Mouse (Mus musculus) megakaryocyte, adult 5-6 weeks (primary cell): ENCODE measurements around the gene Map2k6. TPM values are rescaled to one million over a fixed set of nuclear protein-coding genes. Genes with fewer than 3 reads are reported as not detected.
"Not testable (repeated sequence)": the region's sequence is repeated elsewhere in the genome, so short reads cannot be mapped to it uniquely, and the experiment has no call there.

Experiments used
- ATAC-seq: 2 replicates; pipeline ENCODE4 v1.8.0; 2016; ENCODE audit warnings: mild to moderate bottlenecking, inconsistent platforms; ENCODE audit not compliant: poor library complexity, severe bottlenecking
- total RNA-seq, 2 experiments: library from RNA; stranded (forward) in 1 of 2; stranded (reverse) in 1 of 2; fragments of 153-499, 151-499 nt in 1 of 2; fragments of 221-1000, 200-1000 nt in 1 of 2; gene quantifications; 2 replicates each; pipeline versions ENCODE4 v1.2.3 to v1.2.4; 2015 to 2017

The Map2k6 gene
- total RNA-seq (2015) (10.3 and 12.6 TPM in 2 replicates), total RNA-seq (2017) (14.8 and 16.0 TPM in 2 replicates)

DNA sequence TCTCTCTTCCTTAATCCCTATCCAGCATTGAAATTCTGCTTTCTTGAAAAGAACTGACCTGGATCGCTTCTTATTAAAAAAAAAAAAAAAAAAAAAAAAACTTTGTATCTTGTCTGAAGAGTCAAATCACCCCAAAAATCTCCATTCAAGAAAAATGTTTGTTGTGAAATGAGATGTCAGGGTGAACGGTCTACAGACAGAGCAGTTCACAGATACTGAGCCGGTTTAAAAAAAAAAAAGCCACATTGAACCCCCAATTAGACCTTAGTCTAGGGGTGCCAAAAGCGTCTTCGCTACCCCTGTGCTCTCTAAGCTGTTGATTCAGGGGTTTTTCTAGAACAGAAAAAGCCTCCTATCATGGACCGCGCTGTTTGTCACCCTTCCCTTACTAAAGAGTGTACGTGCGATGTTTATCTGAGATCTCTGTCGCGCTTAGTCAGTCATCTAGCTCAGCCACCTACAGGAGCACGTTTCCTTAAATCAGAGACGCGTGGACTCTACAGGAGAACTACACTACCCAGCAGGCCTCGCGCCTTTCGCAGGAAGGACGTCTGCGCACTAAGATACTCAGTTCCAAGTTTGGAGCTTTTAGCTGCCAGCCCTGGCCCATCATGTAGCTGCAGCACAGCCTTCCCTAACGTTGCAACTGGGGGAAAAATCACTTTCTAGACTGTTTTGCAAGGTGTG is at the start of gene Map2k6:
Gene Map2k6 (plus strand): TSS at position 570 of the 687 bp plus-strand sequence.
- ATAC-seq, result peak; percentile 93

DNA sequence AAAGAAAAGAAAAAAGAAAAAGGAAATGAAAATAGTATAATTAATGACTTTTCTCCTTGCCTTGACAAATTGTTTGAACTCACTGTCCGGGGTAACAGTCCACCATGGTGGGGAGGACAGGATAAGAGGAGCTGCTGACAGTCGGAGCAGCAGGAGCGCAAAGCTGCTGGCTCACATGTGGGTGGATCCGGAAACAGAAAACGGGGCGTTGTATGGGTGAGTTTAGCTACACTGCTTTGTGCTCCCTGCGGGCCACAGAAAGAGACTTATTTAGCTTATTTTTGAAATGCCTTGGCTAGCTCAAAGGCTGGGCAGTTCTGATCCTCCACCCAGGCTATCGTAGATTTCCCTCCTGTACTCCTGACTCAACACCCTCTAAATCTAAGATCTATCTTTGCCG is 44.7 kb upstream of the Map2k6 start:
- no peak for ATAC-seq

DNA sequence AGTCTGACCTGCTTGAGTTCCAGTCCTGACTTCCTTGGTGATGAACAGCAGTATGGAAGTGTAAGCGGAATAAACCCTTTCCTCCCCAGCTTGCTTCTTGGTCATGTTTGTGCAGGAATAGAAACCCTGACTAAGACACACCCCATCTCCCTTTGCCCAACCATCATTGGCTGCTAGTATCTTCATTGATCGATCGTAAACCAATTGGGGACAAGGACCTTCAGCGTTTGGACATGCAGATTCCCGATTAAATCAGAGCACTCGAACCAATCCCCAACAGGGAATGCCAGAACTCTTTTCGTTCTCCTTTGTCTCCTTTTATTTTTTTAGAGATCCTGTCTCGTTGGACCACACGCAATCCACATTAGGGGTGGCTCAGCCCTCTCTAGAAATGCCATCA is 43.8 kb upstream of the Map2k6 start:
- not testable (repeated sequence) for ATAC-seq

DNA sequence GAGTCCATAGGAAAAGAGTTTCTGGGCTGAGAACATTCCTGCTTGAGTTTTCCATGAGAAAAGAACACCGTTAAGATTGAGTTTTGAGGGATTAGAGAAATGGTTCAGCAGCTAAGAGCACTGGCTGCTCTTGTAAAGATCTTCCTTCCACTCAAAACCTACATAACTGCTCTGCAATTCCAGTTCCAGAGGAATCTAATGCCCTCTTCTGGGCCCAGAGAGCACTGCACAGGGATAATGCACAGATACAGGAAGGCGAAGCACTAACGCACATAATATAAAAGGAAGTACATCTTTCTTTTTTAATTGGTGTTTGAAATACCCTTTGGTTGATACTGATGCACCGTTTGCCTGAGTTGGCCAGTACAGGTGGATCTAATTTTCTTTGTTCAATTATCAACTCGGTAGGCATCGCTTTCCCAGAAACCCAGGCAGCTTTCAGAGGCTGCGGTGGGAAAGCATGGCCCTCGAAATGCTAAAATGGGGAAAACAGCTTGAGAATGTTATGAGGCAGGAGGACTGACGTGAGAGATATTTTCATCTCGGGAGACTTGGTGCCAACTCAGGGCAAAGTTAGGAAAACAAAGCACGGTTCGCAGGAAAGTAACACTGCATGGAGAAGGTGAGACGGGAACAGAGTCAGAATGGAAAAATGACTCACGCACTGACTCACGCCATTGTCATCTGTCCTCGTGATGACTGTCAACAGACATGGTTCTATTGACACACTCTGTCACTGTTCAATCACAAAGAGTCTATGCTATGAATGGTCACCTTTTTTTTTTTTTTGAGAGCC is 41.0 kb upstream of the Map2k6 start:
- ATAC-seq, result peak; percentile 87

DNA sequence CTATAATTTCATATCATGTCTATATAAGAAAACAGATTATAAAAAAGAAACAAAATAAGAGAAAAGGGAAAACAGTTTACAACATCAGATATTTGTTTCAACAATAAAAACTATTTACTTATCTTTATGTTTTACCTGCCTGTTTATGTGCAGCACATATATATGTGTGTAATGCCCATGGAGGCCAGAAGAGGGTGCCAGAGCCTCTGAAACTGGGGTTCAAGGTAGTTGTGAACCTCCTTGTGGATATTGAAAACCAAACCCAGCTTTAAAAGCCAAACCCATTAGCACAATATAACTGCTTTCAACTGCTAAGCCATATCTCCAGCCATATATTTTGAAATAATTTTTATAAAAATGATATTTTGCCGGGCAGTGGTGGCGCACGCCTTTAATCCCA is 33.9 kb upstream of the Map2k6 start:
- peak; percentile 91 for ATAC-seq

DNA sequence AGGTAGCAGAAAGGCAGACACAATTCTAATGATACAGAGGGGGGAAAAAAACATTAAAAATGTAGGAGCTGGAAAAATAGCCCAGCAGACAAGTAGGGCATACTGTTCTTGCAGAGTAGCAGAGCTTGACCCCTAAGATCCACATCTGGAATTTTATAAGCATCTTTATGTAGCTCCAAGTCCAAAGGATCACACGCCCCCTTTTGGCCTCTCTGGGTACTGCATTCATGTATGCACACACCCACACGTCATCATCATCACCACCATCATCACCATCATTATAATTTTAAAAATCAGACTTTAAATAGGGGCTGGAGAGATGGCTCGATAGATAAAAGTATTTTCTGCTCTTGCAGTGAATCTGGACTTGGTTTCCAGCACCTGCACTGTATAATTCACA is 32.0 kb upstream of the Map2k6 start:
- no peak for ATAC-seq

DNA sequence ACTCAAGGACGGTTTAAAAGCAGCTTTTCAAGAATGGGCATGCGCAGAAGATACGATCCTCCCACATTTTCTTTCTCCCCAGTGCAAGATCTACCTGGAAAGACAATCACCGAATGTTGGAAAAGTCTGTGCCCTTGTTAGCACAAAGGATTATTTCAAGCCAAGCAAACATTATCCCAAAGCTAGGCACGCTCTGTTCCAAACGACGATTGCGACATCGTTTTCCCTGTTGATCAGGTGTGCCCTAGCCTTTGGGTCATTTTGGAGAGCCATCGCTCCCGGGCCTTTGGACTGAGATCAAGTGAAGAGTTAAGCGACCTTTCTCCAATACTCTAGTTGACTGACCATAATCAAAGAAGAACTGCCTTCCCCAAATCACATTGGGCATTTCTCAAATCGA is 31.3 kb upstream of the Map2k6 start:
- no peak for ATAC-seq

DNA sequence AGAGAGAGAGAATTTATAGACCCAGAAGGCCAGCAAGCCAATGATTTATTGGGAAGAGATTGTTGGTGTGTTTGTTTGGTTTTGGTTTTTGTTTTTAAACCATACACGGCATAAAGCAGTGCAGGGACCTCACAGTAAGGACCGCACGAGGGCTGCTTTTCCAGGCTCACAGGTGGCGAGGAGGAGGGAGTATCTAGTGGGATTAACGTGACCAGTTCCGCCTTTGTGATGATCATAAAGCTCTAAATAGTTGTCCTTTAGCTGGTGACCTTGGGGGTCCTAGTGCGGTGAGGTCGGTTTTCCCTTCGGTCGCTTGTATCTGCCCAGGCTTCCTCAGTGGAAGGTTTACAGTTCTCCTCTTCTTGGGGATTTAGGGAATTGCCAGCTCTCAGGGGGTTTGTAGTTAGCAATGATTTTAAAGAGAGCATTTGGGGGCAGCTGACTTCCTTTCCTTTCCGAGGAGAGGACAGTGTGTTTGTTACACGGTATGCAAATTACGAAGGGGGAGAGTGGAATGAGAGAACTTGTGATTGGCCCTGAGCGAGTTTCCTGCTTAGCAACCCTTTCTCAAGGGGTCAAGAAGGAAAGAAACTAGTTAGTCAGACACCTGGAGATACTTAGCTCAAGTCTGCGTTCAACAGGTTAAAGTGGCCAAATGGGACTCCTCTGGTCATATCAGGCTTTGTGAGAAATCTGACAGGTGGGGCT is 29.5 kb upstream of the Map2k6 start:
- no peak for ATAC-seq

DNA sequence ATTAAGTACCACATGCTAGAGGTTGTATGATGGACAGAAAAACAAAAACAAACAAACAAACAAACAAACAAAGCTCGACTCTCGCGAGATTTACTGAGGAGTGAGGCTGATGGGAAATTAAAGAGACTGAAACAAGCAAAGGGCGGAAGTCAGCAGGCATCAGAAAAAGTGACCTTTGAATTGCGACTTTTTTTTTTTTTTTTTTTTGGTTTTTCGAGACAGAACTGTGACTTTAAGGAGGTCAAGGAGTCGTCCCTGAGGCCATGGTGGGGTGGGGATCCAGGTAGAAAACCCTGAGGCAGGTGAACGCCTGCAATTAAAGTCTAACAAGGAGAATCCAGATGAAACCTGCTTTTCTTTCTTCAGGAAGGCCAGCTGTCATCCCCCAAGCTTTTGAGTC is 27.1 kb upstream of the Map2k6 start:
- ATAC-seq, result no peak

DNA sequence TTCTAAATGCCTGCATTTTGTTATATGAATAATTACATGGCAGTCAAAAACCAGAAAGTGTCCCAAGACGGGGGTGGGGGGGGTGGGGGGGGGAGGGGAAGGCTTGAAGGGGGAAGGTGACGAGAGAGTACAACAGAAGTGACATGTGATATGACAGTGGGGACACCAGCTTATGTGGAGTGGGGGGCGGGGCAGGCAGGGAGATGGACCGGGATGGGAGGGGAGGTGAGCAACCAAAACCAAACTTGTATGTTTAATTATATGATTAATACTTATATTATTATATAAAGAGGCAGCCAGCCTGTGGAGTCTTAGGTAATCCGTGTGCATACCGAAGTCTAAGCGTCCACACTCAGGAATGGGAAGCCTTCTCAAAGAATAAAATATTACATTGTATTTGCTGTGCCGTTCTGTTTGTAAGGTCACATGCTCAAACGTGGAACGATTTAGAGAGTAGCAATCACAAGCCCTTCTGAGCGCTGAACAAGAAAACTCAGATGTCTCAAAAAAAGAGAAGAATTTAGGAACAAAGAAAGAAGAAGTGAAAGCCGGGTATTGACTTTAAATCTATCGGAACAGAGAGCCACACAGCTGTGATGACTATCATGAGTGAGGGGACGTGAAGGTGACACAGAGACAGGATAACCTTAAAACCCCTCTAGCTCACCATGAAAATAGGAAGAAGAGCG is 26.5 kb upstream of the Map2k6 start:
- ATAC-seq, result peak; percentile 82

DNA sequence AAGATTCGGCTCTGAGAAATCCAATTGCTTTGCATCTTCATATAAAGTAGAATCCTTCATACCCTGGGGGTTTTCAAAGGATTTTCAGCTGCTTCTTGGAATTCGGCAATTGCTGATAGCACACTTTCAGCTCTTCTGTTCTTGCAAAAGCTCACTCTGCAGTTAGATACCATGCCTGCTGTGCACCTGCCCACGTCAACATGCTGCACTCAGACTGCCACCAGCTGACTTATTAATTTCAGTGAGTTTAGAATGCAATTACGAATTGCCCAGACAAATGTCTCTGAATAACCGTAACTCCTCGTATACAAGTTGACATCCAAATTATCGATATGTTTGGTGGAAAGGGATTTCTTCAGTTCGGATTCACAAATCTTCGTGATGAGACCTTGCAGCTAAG is 24.9 kb upstream of the Map2k6 start:
- no peak for ATAC-seq

DNA sequence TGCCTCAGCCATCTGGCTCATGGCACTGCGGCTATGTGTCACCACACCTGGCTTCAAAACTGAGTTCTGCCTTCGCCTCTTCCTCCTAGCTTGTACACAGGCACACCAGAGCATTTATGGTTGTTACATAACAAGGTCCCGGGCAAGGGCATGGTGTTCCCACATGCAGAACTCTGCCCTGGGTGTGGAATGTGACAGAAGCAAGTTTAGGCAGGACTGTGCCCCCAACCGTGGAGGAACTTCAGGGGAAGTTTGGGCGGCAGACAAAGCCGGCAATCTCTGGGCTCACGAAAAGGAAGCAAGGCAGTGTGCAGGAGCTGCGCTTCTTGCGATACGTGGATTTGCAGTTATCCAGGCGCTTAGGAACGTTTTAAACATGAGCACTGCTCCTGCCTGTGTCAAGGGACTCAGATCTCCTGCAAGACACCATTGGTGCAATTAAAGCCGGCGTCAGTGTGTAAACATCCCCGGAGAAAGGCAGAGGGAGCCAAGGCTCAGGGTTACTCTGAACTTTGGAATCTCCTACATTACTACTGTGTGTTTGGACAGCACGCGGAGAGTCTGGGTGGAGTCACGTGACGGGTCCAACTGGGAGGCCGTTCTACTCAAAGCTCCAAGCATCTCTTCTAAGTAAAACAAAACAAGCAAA is 19.1 kb upstream of the Map2k6 start:
- ATAC-seq, result peak; percentile 73

DNA sequence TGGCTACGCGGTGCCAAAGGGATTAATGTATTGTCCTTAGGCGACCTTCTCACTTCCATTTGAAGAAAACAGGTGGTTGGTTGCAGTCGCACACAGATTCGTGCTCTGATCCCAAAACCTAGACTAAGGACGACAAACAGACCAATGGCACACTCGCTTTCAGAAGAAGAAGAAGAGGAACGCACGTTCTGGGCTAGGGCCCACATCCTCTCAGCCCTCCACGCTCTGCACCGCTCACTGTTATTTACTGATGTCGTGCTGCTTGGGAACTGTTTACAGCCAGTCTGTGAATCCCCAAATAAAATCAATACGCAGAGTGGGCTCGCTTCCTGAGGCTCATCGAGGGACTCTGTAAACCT is 18.6 kb upstream of the Map2k6 start:
- peak; percentile 75 for ATAC-seq

DNA sequence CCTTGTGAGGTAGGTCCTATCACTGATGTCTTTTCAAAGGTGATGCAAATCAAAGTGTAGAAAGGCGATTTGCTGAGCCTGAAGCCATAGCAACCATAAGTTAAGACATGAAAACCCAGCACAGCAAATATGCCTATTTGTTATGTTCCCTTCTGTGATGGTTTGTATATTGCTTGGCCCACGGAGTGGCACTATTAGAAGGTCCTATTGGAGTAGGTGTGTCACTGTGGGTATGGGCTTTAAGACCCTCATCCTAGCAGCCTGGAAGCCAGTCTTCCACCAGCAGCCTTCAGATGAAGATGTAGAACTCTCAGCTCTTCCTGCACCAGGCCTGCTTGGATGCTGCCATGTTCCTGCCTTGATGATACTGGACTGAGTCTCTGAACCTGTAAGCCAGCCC is 13.4 kb upstream of the Map2k6 start:
- no peak for ATAC-seq

DNA sequence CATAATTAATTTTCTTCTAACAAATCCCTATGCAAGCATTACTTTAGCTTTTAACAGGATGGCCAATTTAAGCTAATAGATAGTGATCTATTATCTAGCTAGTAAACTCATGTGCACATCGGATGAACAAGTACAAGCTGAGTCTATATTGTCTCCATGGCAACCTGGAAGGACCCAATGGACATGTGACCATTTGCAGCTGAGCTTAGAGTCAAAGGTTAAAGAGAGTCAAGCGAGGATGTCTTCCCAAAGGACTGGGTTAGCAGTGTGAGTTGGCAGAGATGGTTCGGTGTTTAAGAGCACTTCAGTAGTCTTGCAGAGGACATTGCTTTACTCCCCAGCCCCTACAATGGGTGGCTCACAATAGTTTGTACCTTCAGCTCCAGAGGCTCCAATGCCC is 6.2 kb upstream of the Map2k6 start:
- no peak for ATAC-seq

DNA sequence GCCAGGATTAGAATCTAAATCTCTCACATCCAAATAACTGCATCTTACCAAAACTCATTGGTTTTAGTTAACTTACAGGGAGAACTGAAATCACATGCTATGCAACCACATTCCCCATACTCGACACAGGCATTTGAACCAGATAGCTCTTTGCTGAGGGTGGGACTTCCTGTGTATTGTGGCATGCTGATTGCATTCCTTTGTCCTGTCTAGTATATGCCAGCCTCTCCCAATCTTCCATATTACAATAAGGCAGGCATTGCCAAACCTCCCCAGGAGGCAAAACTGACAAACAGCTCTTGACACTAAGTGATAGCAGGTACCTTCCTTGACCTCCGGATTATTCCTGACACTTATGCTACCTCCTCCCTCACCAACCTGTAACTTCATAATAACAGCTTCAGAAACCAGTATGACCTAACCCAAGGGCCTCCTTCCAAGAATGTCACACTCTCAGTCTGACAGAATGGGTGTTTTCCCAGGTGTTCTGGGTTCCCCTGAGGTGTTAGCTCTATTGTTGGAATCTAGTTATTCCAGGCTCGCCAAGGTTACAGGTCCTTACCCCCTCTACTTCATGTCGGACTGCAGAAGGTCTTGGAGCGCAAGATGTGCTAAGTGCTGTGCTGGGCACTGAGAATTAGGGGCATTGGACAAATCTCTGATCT is 4.0 kb upstream of the Map2k6 start:
- no peak for ATAC-seq

DNA sequence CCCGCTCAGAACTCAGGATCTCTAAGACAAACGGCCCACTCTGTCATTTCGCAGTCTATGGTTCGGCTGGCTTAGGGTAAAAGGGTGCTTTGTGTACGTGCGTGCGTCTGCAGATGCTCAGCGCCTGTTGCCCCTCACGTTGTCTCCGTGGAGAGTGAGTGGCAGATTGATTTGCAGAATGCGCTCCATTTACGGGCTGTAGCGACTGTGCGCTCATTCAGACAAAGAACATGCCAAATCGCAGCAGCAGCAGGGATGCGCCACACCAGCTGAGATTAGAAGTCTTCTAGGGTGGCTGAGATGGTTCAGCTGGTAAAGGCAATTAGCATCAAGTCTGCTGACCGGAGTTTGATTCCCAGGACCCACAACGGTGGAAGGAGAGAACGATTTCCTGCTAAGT is 2.8 kb upstream of the Map2k6 start:
- no peak for ATAC-seq

DNA sequence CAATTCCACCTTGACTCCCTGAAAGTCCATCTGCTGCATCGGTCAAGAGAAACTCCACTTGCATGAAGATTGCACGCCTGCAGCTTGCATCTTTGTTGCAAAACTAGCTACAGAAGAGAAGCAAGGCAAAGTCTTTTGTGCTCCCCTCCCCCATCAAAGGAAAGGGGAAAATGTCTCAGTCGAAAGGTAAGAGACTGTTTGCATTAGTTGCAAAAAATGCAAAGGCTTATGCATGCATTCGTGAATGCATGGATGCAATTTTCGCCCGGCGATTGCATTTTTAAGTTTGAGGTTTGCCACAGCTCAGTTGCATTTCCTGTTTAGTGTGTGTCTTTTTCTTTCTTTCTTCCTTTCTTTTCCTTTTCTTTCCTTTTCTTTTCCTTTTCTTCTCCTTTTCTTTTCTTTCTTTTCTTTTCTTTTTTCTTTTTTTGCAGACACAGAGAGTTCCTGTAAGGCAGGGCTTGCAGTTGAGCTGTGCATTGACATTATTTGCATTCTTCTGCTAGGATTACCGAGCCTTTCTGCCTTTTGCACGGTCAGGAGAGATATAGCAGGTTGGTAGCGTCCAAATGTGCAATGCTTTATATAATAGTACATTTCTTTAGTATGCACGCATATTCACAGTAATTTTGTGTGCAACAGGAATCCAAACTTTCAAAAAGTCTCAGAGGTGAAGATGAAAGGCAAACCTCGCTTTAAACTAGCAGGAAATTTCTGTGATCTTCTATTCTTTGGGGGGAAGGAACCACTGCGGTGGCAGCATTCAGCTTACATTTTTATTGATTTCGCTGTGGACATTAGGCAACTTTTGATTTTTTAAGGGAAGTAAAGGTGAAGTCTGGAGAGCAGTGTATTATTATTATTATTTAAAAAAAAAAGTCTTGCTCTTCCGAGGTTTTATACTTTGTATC is 573 bp downstream of the Map2k6 start:
- ATAC-seq, result peak; percentile 46

DNA sequence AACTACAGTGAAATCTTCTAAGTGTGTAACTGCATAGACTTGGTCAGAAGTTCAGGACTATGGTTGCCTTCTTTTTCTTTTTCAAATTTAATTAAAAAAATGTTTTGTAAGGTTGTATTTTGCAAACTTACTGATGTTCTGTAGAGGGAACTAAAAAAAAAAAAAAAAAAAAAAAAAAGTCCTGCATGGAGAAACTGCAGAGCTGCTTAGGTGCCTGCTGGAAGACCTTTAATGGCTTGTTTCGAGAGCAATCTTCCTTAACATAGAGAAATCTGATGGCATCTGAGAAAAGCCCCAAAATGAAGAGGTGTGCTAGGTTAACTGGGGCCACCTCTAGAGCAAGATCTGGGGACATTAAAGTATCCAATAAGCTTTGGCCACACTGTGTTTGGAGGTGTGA is 1.4 kb downstream of the Map2k6 start:
- ATAC-seq, result no peak
